Mouse (Mus musculus) limb, embryonic 13.5 days (tissue): ENCODE results near the gene Clcnka. TPM values are rescaled to one million over a fixed set of nuclear protein-coding genes. Genes with fewer than 3 reads are reported as not detected.

Experiments
- ATAC-seq: fragments of 200-750 bp; cut with Nextera tagmentation; 2 replicates; pipeline ENCODE4 v1.8.0; 2017; ENCODE audit warnings: low read depth, moderate number of reproducible peaks, moderate TSS enrichment; ENCODE audit not compliant: low FRiP score
- H3K27ac ChIP-seq: fragments of 300-500 bp; sonication (generic); 2 replicates; pipeline ENCODE4 v1.5.1; 2015; ENCODE audit warnings: inconsistent platforms, mild to moderate bottlenecking, moderate library complexity
- H3K27me3 ChIP-seq: fragments of 300-500 bp; sonication (generic); 2 replicates; pipeline ENCODE4 v1.6.1; 2015; ENCODE audit warnings: mild to moderate bottlenecking, inconsistent platforms
- H3K36me3 ChIP-seq: fragments of 300-500 bp; sonication (generic); 2 replicates; pipeline ENCODE4 v1.6.1; 2015; ENCODE audit warnings: inconsistent platforms, mild to moderate bottlenecking, moderate library complexity
- H3K4me1 ChIP-seq: fragments of 300-500 bp; sonication (generic); 2 replicates; pipeline ENCODE4 v1.6.1; 2015; ENCODE audit warnings: inconsistent platforms
- H3K4me2 ChIP-seq: fragments of 300-500 bp; sonication (generic); replicated peaks from 2 replicates; pipeline ENCODE4 v1.6.1; 2015; ENCODE audit warnings: inconsistent platforms, mild to moderate bottlenecking, moderate library complexity
- H3K4me3 ChIP-seq: fragments of 300-500 bp; sonication (generic); 2 replicates; pipeline ENCODE4 v1.5.1; 2015; ENCODE audit warnings: moderate library complexity, mild to moderate bottlenecking, inconsistent platforms
- H3K9ac ChIP-seq: fragments of 300-500 bp; sonication (generic); 2 replicates; pipeline ENCODE4 v1.6.1; 2015; ENCODE audit warnings: mild to moderate bottlenecking, inconsistent platforms
- H3K9me3 ChIP-seq: fragments of 300-500 bp; sonication (generic); 2 replicates; pipeline ENCODE4 v1.6.1; 2016; ENCODE audit warnings: inconsistent platforms
- WGBS: fragments of 180-500 bp; shearing (Covaris S2); methylation state at CpG from one replicate; pipeline ENCODE4 v1.1.7; 2015; 5-methylcytosine and 5-hydroxymethylcytosine counted together
- polyA plus RNA-seq: library from polyadenylated mRNA; unstranded; fragments of >200 nt; fragmentation: Nextera tagmentation; extraction: Ambion mirVana; gene quantifications from 2 replicates; pipeline ENCODE4 v1.2.1, GENCODE M21; 2015

Clcnka gene
- polyA plus RNA-seq, 1 experiment from 2014 or later: 0.36 TPM

- WGBS: 67% methylated on average over 18 of the region's 18 CpGs
- no peaks in the 10 kb centered on the region for H3K36me3 ChIP-seq
- no peaks in the 10 kb centered on the region for H3K9me3 ChIP-seq
- no peak for ATAC-seq
- H3K4me3 ChIP-seq: no peak overlapping the region
- H3K27ac ChIP-seq: no peak overlapping the region
- no peak overlapping the region for H3K4me2 ChIP-seq
- peaks cover 7% of the 10 kb centered on the region for H3K27me3 ChIP-seq
- H3K4me1 ChIP-seq: peaks cover 10% of the 10 kb centered on the region
- no peak overlapping the region for H3K9ac ChIP-seq
Measured at GRCm38 (mm10) chr4:141389366-141390150, 9.0 kb downstream of the Clcnka start.

DNA sequence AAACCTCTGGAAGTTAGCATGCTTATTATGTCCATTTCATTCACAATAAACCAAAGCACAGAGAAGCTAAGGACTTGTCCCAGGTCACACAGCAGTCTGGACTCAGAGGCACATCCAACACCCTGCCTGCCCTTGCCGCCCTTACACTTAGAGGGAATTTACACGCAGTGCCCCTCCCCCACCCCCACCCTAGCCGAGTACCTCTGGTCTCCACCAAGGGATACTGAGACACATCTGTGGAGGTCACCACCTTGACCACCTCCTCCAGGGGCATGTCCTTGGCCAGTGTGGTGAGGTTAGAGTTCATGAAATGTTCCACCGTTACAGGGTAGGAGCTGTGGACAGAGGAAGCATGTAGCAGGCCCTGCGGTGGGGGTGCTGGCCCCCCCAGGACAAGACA is 10.6 kb downstream of the Clcnka start:
- peaks cover 12% of the 10 kb centered on the region for H3K4me1 ChIP-seq
- H3K9me3 ChIP-seq: no peaks in the 10 kb centered on the region
- 58% methylated on average over 5 of the region's 5 CpGs for WGBS
- H3K27me3 ChIP-seq: peaks cover 23% of the 10 kb centered on the region
- no peak overlapping the region for H3K4me2 ChIP-seq
- H3K27ac ChIP-seq: no peak overlapping the region
- H3K9ac ChIP-seq: no peak overlapping the region
- no peak overlapping the region for H3K4me3 ChIP-seq
- no peak for ATAC-seq
- no peaks in the 10 kb centered on the region for H3K36me3 ChIP-seq

- Histone ChIP-seq H3K36me3 (no peaks in the 10 kb centered on the region), H3K9ac (no peak overlapping the region), H3K4me2 (no peak overlapping the region), H3K4me3 (no peak overlapping the region), H3K9me3 (no peaks in the 10 kb centered on the region), H3K27me3 (peaks cover 30% of the 10 kb centered on the region), H3K4me1 (peaks cover 19% of the 10 kb centered on the region), H3K27ac (no peak overlapping the region)
- no peak for ATAC-seq
- WGBS: 18% methylated on average over 5 of the region's 5 CpGs
Measured at GRCm38 (mm10) chr4:141387093-141387784, 11.3 kb downstream of the Clcnka start.

DNA sequence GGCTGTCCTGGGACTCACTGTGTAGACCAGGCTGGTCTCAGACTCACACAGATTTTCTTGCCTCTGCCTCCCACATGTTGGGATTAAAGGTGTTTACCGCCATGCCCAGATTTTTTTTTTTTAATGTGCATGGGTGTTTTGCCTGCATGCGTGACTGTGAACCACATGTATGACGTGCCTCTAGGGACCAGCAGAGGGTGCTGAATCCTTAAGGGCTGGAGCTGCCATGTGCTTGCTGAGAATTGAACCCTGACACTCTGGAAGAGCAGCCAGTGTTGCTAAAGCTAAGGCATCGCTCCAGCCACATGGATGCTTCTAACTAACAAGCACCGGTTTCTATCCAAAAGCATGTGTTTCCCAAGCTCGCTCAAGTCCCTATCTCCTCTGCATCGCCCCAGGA is 12.4 kb downstream of the Clcnka start:
- Histone ChIP-seq H3K4me3 (no peak overlapping the region), H3K4me1 (peaks cover 23% of the 10 kb centered on the region), H3K27me3 (peaks cover 41% of the 10 kb centered on the region), H3K4me2 (no peak overlapping the region), H3K27ac (no peak overlapping the region), H3K9ac (no peak overlapping the region), H3K36me3 (no peaks in the 10 kb centered on the region), H3K9me3 (no peaks in the 10 kb centered on the region)
- 68% methylated on average over 7 of the region's 7 CpGs for WGBS
- ATAC-seq: no peak

GRCm38 (mm10) chr4:141385275-141385674 is 13.2 kb downstream of the Clcnka start:
- 0% methylated on average over 7 of the region's 7 CpGs for WGBS
- Histone ChIP-seq H3K36me3 (no peaks in the 10 kb centered on the region), H3K9me3 (no peaks in the 10 kb centered on the region), H3K27ac (no peak overlapping the region), H3K4me2 (0 out of 2 replicates have a peak overlapping the region, but pooled peaks have one; percentile 27), H3K27me3 (peaks cover 50% of the 10 kb centered on the region), H3K4me1 (peaks cover 23% of the 10 kb centered on the region), H3K9ac (no peak overlapping the region), H3K4me3 (no peak overlapping the region)
- ATAC-seq: no peak

DNA sequence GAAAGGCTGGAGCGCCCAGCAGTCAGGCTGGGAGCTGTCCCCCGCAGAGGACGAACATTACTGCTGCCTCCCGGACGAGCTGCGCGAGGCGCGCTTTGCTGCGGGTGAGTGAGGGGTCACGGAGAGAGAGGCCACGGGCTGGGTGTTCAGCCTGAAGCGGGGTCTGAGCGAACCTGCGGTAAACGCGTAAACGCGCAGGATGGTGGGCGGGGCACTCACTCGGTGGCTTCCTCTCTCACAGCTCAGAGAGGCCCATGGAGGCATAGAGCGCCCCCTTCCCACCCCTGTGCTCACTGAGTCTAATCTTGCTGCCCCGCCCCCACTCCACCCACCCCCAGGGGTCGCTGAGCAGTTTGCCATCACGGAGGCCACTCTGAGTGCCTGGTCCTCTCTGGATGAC is 16.1 kb downstream of the Clcnka start:
- Histone ChIP-seq H3K4me1 (peaks cover 23% of the 10 kb centered on the region), H3K4me3 (peak overlapping the region; percentile 42), H3K9me3 (no peaks in the 10 kb centered on the region), H3K4me2 (peak overlapping the region; percentile 73), H3K9ac (peak overlapping the region; percentile 63), H3K27me3 (peaks cover 60% of the 10 kb centered on the region), H3K36me3 (no peaks in the 10 kb centered on the region), H3K27ac (no peak overlapping the region)
- peak; percentile 52; the same call in 1 of the 2 replicates for ATAC-seq
- WGBS: under 1% methylated on average over 25 of the region's 25 CpGs

DNA sequence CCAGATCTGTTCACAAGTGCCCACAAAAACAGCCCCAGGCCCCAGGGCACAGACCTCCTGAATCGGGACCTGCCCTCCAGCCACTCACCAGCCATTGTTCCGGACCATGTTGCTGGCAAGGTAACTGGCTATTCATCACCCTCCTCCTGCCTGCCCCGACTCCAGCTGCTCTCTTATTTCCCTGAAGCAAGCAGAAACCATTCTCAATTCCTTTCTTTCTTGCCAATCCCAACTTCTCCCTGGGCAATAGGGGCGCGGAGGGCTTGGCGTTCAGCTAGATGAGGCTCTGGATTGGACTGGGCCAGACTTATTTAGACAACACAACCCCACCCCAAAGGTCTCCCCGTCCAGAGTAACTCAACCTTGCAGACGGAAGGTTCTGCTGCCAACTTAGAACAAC is 18.9 kb downstream of the Clcnka start:
- H3K27me3 ChIP-seq: peaks cover 54% of the 10 kb centered on the region
- WGBS: 66% methylated on average over 8 of the region's 8 CpGs
- ATAC-seq: no peak

DNA sequence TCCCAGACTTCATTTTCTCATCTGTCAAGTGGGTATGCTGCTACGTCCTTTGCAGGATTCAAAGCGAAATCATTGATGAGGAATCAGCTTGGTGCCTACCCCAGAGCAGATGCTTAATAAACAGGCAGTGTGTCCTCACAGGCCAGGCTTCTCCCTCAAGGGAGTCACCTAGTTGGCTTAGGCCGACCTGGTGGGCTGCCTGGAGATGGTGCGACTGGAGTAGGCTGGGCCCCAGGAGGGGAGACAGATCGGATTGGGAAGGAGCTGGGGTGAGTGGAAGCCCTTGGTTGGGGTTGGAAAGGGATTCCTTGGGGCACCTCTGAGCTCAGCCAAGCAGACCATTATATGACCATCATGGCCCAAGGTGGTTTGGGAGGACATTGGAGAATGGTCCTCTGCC is 26.1 kb downstream of the Clcnka start:
- Histone ChIP-seq H3K36me3 (no peaks in the 10 kb centered on the region), H3K4me1 (peaks cover 6% of the 10 kb centered on the region; the same call in 1 of the 2 replicates), H3K27ac (no peak overlapping the region), H3K27me3 (peaks cover 27% of the 10 kb centered on the region), H3K4me2 (no peak overlapping the region), H3K4me3 (no peak overlapping the region), H3K9ac (no peak overlapping the region), H3K9me3 (no peaks in the 10 kb centered on the region)
- no peak for ATAC-seq
- 91% methylated on average over 5 of the region's 5 CpGs for WGBS

More for the DNA sequence above, 18.9 kb downstream of the Clcnka start:
- H3K27ac ChIP-seq: no peak overlapping the region
- no peak overlapping the region for H3K4me3 ChIP-seq
- H3K36me3 ChIP-seq: no peaks in the 10 kb centered on the region
- peaks cover 16% of the 10 kb centered on the region for H3K4me1 ChIP-seq
- H3K9ac ChIP-seq: no peak overlapping the region
- H3K4me2 ChIP-seq: no peak overlapping the region
- H3K9me3 ChIP-seq: no peaks in the 10 kb centered on the region

GRCm38 (mm10) chr4:141367997-141368791 is 30.3 kb downstream of the Clcnka start, which contains the start of gene Fam131c:
Fam131c (plus strand) TSS chr4:141368220.
- H3K4me1 ChIP-seq: peaks cover 6% of the 10 kb centered on the region; the same call in 1 of the 2 replicates
- peak within 1 kb of the TSS; percentile 58 for H3K4me3 ChIP-seq
- peaks cover 66% of the 10 kb centered on the region for H3K27me3 ChIP-seq
- WGBS: 1% methylated on average over 69 of the region's 71 CpGs
- H3K9me3 ChIP-seq: no peaks in the 10 kb centered on the region
- ATAC-seq: 0 out of 2 replicates have a peak, but pooled peaks have one; percentile 24
- peak within 1 kb of the TSS; percentile 97 for H3K4me2 ChIP-seq
- H3K36me3 ChIP-seq: no peaks in the 10 kb centered on the region
- peak within 1 kb of the TSS; percentile 72 for H3K9ac ChIP-seq
- H3K27ac ChIP-seq: no peak within 1 kb of the TSS

DNA sequence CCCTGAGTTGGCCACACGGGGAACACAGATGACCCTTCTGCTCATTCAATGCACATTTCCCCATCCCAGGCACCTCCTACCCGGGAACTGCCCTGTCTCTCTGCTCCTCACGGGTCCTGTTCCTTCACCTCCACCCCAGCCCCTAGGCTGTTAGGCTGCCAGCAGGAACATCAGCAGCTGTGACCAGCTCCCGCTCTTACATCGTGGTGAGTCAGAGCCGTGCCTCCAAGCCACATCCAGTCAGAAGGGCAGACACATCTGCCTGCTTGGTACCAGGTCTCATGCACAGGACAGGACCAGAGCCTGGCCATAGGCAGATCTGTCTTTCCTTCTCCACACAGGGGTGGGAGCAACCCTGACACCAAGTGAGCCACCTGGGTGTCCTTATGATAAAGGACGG is 32.6 kb downstream of the Clcnka start:
- Histone ChIP-seq H3K9ac (no peak overlapping the region), H3K27ac (no peak overlapping the region), H3K36me3 (no peaks in the 10 kb centered on the region), H3K9me3 (no peaks in the 10 kb centered on the region), H3K4me3 (no peak overlapping the region), H3K27me3 (peaks cover 71% of the 10 kb centered on the region), H3K4me2 (no peak overlapping the region), H3K4me1 (peaks cover 6% of the 10 kb centered on the region; the same call in 1 of the 2 replicates)
- no peak for ATAC-seq
- WGBS: 47% methylated on average over 7 of the region's 7 CpGs

DNA sequence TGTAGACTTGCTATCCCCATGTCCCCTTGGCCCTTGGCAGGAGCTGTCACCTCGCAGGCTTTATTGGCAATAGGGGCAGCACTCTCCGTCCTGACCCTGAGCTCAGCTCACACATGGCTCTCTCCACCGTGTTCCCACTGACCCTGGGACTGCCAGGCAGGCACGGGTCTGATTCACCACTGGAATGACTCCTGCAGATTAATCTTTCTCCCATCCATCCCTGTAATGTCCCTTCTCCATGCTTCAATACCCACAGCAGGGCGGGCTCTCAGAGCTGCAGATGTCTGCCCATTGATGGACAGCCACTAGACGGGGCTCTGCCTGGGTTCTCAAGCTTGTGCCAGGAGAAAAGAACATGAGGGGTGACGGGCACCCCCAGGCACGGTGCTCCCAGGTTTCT is 33.4 kb downstream of the Clcnka start:
- WGBS: 64% methylated on average over 8 of the region's 8 CpGs
- no peak for ATAC-seq
- H3K27me3 ChIP-seq: peaks cover 69% of the 10 kb centered on the region
- H3K27ac ChIP-seq: no peak overlapping the region
- H3K9ac ChIP-seq: no peak overlapping the region; the same call in 1 of the 2 replicates
- peaks cover 6% of the 10 kb centered on the region; the same call in 1 of the 2 replicates for H3K4me1 ChIP-seq
- H3K4me3 ChIP-seq: no peak overlapping the region
- H3K36me3 ChIP-seq: no peaks in the 10 kb centered on the region
- no peaks in the 10 kb centered on the region for H3K9me3 ChIP-seq
- H3K4me2 ChIP-seq: no peak overlapping the region
